Mouse (Mus musculus) neural tube, embryonic 12.5 days (tissue): ENCODE data around the gene Rnf43. TPM values are rescaled to one million over a fixed set of nuclear protein-coding genes. Genes with fewer than 3 reads are reported as not detected.

Experiments used
- ATAC-seq: fragments of 200-750 bp; cut with Nextera tagmentation; 2 replicates; pipeline ENCODE4 v1.8.0; 2017; ENCODE audit warnings: low read depth, mild to moderate bottlenecking, moderate TSS enrichment, moderate library complexity; ENCODE audit not compliant: low FRiP score
- H3K27ac ChIP-seq: fragments of 300-500 bp; sonication (generic); 2 replicates; pipeline ENCODE4 v1.5.1; 2016
- H3K27me3 ChIP-seq: fragments of 300-500 bp; sonication (generic); replicated peaks from 2 replicates; pipeline ENCODE4 v1.6.1; 2016; ENCODE audit warnings: mild to moderate bottlenecking
- H3K36me3 ChIP-seq: fragments of 300-500 bp; sonication (generic); 2 replicates; pipeline ENCODE4 v1.6.1; 2016; ENCODE audit warnings: mild to moderate bottlenecking
- H3K4me1 ChIP-seq: fragments of 300-500 bp; sonication (generic); 2 replicates; pipeline ENCODE4 v1.6.1; 2016
- H3K4me2 ChIP-seq: fragments of 300-500 bp; sonication (generic); replicated peaks from 2 replicates; pipeline ENCODE4 v1.6.1; 2016; ENCODE audit warnings: mild to moderate bottlenecking
- H3K4me3 ChIP-seq: fragments of 300-500 bp; sonication (generic); 2 replicates; pipeline ENCODE4 v1.5.1; 2016
- H3K9ac ChIP-seq: fragments of 300-500 bp; sonication (generic); 2 replicates; pipeline ENCODE4 v1.6.1; 2016; ENCODE audit warnings: mild to moderate bottlenecking
- H3K9me3 ChIP-seq: fragments of 300-500 bp; sonication (generic); 2 replicates; pipeline ENCODE4 v1.6.1; 2016; ENCODE audit warnings: mild to moderate bottlenecking
- WGBS: fragments of 180-500 bp; shearing (Covaris S2); methylation state at CpG from one replicate; pipeline ENCODE4 v1.1.7; 2016; 5-methylcytosine and 5-hydroxymethylcytosine counted together
- polyA plus RNA-seq: library from polyadenylated mRNA; unstranded; fragments of >200 nt; fragmentation: Nextera tagmentation; extraction: Ambion mirVana; gene quantifications from 2 replicates; pipeline ENCODE4 v1.2.1, GENCODE M21; 2016

Gene Rnf43
- polyA plus RNA-seq, 1 experiment from 2014 or later: 0.57 TPM

GRCm38 (mm10) chr11:87758957-87759608, 96.6 kb downstream of the Rnf43 start:
- Histone ChIP-seq H3K36me3 (no peaks in the 10 kb centered on the region), H3K4me2 (no peak overlapping the region), H3K9ac (no peak overlapping the region), H3K27me3 (peaks cover 39% of the 10 kb centered on the region), H3K27ac (no peak overlapping the region), H3K4me1 (peaks cover 32% of the 10 kb centered on the region), H3K9me3 (no peaks in the 10 kb centered on the region), H3K4me3 (no peak overlapping the region)
- ATAC-seq: no peak
- 76% methylated on average over 4 of the region's 4 CpGs for WGBS

GRCm38 (mm10) chr11:87759609-87760005, 97.1 kb downstream of the Rnf43 start:
- no peak overlapping the region for H3K4me3 ChIP-seq
- H3K9me3 ChIP-seq: no peaks in the 10 kb centered on the region
- H3K27me3 ChIP-seq: peaks cover 44% of the 10 kb centered on the region
- no peak for ATAC-seq
- peak overlapping the region; percentile 67; the same call in 1 of the 2 replicates for H3K9ac ChIP-seq
- no peak overlapping the region for H3K27ac ChIP-seq
- peak overlapping the region; percentile 96 for H3K4me2 ChIP-seq
- H3K4me1 ChIP-seq: peaks cover 36% of the 10 kb centered on the region
- H3K36me3 ChIP-seq: no peaks in the 10 kb centered on the region
- WGBS: 8% methylated on average over 3 of the region's 3 CpGs

- H3K27me3 ChIP-seq: peaks cover 53% of the 10 kb centered on the region
- no peak within 1 kb of the TSS; the same call in 1 of the 2 replicates for H3K27ac ChIP-seq
- peak within 1 kb of the TSS; percentile 96 for H3K4me2 ChIP-seq
- no peaks in the 10 kb centered on the region for H3K9me3 ChIP-seq
- 5% methylated on average over 23 of the region's 23 CpGs for WGBS
- H3K4me3 ChIP-seq: peak within 1 kb of the TSS; percentile 40
- H3K36me3 ChIP-seq: no peaks in the 10 kb centered on the region
- peak within 1 kb of the TSS; percentile 67 for H3K9ac ChIP-seq
- peak; percentile 73; the same call in 1 of the 2 replicates for ATAC-seq
- H3K4me1 ChIP-seq: peaks cover 42% of the 10 kb centered on the region
Observed at GRCm38 (mm10) chr11:87760301-87761081, 98.0 kb downstream of the Rnf43 start, which contains the start of gene Tspoap1. Tspoap1 (plus strand) TSS chr11:87760541.

- Histone ChIP-seq H3K4me2 (peak overlapping the region; percentile 96), H3K4me3 (peak overlapping the region; percentile 40), H3K4me1 (peaks cover 42% of the 10 kb centered on the region), H3K9ac (peak overlapping the region; percentile 67), H3K36me3 (no peaks in the 10 kb centered on the region), H3K9me3 (no peaks in the 10 kb centered on the region), H3K27me3 (peaks cover 61% of the 10 kb centered on the region), H3K27ac (no peak overlapping the region)
- 62% methylated on average over 11 of the region's 11 CpGs for WGBS
- no peak for ATAC-seq
Observed at GRCm38 (mm10) chr11:87761181-87761721, 98.7 kb downstream of the Rnf43 start.

- ATAC-seq: no peak
- H3K27me3 ChIP-seq: peaks cover 69% of the 10 kb centered on the region
- H3K4me3 ChIP-seq: peak overlapping the region; percentile 64
- H3K9ac ChIP-seq: peak overlapping the region; percentile 44
- peak overlapping the region; percentile 96 for H3K4me2 ChIP-seq
- H3K36me3 ChIP-seq: no peaks in the 10 kb centered on the region
- peaks cover 42% of the 10 kb centered on the region for H3K4me1 ChIP-seq
- WGBS: 77% methylated on average over 14 of the region's 14 CpGs
- no peak overlapping the region for H3K27ac ChIP-seq
- no peaks in the 10 kb centered on the region for H3K9me3 ChIP-seq
Observed at GRCm38 (mm10) chr11:87761806-87762701, 99.5 kb downstream of the Rnf43 start.

- no peak for ATAC-seq
- WGBS: 45% methylated on average over 12 of the region's 12 CpGs
- H3K9ac ChIP-seq: peak overlapping the region; percentile 70
- peaks cover 70% of the 10 kb centered on the region for H3K27me3 ChIP-seq
- H3K4me2 ChIP-seq: peak overlapping the region; percentile 96
- peaks cover 42% of the 10 kb centered on the region for H3K4me1 ChIP-seq
- H3K9me3 ChIP-seq: no peaks in the 10 kb centered on the region
- no peak overlapping the region for H3K27ac ChIP-seq
- H3K36me3 ChIP-seq: no peaks in the 10 kb centered on the region
- peak overlapping the region; percentile 64 for H3K4me3 ChIP-seq
Observed at GRCm38 (mm10) chr11:87762702-87763385, 100.3 kb downstream of the Rnf43 start.

- peak overlapping the region; percentile 64 for H3K4me3 ChIP-seq
- WGBS: 1% methylated on average over 17 of the region's 17 CpGs
- H3K4me2 ChIP-seq: peak overlapping the region; percentile 96
- H3K9me3 ChIP-seq: no peaks in the 10 kb centered on the region
- no peak overlapping the region for H3K27ac ChIP-seq
- peak; percentile 48 for ATAC-seq
- H3K9ac ChIP-seq: peak overlapping the region; percentile 70
- H3K36me3 ChIP-seq: no peaks in the 10 kb centered on the region
- peaks cover 70% of the 10 kb centered on the region for H3K27me3 ChIP-seq
- peaks cover 42% of the 10 kb centered on the region for H3K4me1 ChIP-seq
Observed at GRCm38 (mm10) chr11:87763511-87763987, 101.0 kb downstream of the Rnf43 start.

GRCm38 (mm10) chr11:87763988-87764876, 101.7 kb downstream of the Rnf43 start:
- Histone ChIP-seq H3K9me3 (no peaks in the 10 kb centered on the region), H3K27ac (no peak overlapping the region), H3K4me2 (peak overlapping the region; percentile 96), H3K9ac (peak overlapping the region; percentile 70), H3K4me3 (peak overlapping the region; percentile 64), H3K4me1 (peaks cover 42% of the 10 kb centered on the region), H3K27me3 (peaks cover 70% of the 10 kb centered on the region), H3K36me3 (no peaks in the 10 kb centered on the region)
- peak; percentile 51 for ATAC-seq
- under 1% methylated on average over 65 of the region's 65 CpGs for WGBS

GRCm38 (mm10) chr11:87768745-87769144, 106.2 kb downstream of the Rnf43 start:
- Histone ChIP-seq H3K27ac (no peak overlapping the region), H3K36me3 (0 out of 2 replicates have a peak, but pooled peaks cover 8% of the 10 kb centered on the region), H3K9ac (no peak overlapping the region), H3K4me1 (peaks cover 13% of the 10 kb centered on the region), H3K27me3 (peaks cover 35% of the 10 kb centered on the region), H3K4me3 (no peak overlapping the region), H3K9me3 (no peaks in the 10 kb centered on the region), H3K4me2 (no peak overlapping the region)
- ATAC-seq: no peak
- 81% methylated on average over 4 of the region's 4 CpGs for WGBS

- Histone ChIP-seq H3K4me2 (no peak overlapping the region), H3K4me1 (no peaks in the 10 kb centered on the region), H3K27me3 (peaks cover 12% of the 10 kb centered on the region), H3K36me3 (peaks cover 17% of the 10 kb centered on the region), H3K9me3 (no peaks in the 10 kb centered on the region), H3K27ac (no peak overlapping the region), H3K4me3 (no peak overlapping the region), H3K9ac (no peak overlapping the region)
- WGBS: 63% methylated on average over 3 of the region's 3 CpGs
- ATAC-seq: no peak
Observed at GRCm38 (mm10) chr11:87770989-87771388, 108.5 kb downstream of the Rnf43 start.
